Mouse (Mus musculus) splenic B cell, adult 2 months (primary cell): ENCODE results near the gene Ldb2.

Source experiments
- DNase-seq: peaks from one replicate; pipeline ENCODE4 v3.0.0-alpha.2; 2011; ENCODE audit warnings: low read depth, low spot score
- H3K27me3 ChIP-seq: 2 replicates; pipeline ENCODE4 v1.6.1; 2012; ENCODE audit warnings: mild to moderate bottlenecking, low read length, moderate library complexity, mixed read lengths; ENCODE audit not compliant: control insufficient read depth, poor library complexity, insufficient read depth, severe bottlenecking
- H3K36me3 ChIP-seq: 2 replicates; pipeline ENCODE4 v1.6.1; 2012; ENCODE audit warnings: mild to moderate bottlenecking, low read length, moderate library complexity, mixed read lengths; ENCODE audit not compliant: control insufficient read depth, poor library complexity, insufficient read depth, severe bottlenecking

The Ldb2 gene

GRCm38 (mm10) chr5:44643079-44643478, 156.4 kb downstream of the Ldb2 start:
- no peak for DNase-seq
- no peaks in the 10 kb centered on the region for H3K36me3 ChIP-seq
- no peaks in the 10 kb centered on the region for H3K27me3 ChIP-seq

- Histone ChIP-seq H3K36me3 (no peaks in the 10 kb centered on the region), H3K27me3 (no peaks in the 10 kb centered on the region)
- no peak for DNase-seq
These were observed 158.4 kb downstream of the Ldb2 start for GRCm38 (mm10) chr5:44641060-44641459.

GRCm38 (mm10) chr5:44635546-44635945, 163.9 kb downstream of the Ldb2 start:
- Histone ChIP-seq H3K27me3 (no peaks in the 10 kb centered on the region), H3K36me3 (no peaks in the 10 kb centered on the region)
- no peak for DNase-seq

- H3K36me3 ChIP-seq = no peaks in the 10 kb centered on the region
- no peaks in the 10 kb centered on the region for H3K27me3 ChIP-seq
- DNase-seq = no peak
These were observed 170.3 kb downstream of the Ldb2 start for GRCm38 (mm10) chr5:44629034-44629625.

- no peak for DNase-seq
- H3K27me3 ChIP-seq = no peaks in the 10 kb centered on the region
- H3K36me3 ChIP-seq = no peaks in the 10 kb centered on the region
These were observed 172.0 kb downstream of the Ldb2 start for GRCm38 (mm10) chr5:44627487-44627886.

- DNase-seq = no peak
- H3K36me3 ChIP-seq = no peaks in the 10 kb centered on the region
- H3K27me3 ChIP-seq = no peaks in the 10 kb centered on the region
These were observed 172.6 kb downstream of the Ldb2 start for GRCm38 (mm10) chr5:44626885-44627284.

GRCm38 (mm10) chr5:44626114-44626513, 173.4 kb downstream of the Ldb2 start:
- no peak for DNase-seq
- H3K36me3 ChIP-seq = no peaks in the 10 kb centered on the region
- no peaks in the 10 kb centered on the region for H3K27me3 ChIP-seq

GRCm38 (mm10) chr5:44615677-44616076, 183.8 kb downstream of the Ldb2 start:
- no peaks in the 10 kb centered on the region for H3K36me3 ChIP-seq
- DNase-seq = no peak

GRCm38 (mm10) chr5:44608901-44609300, 190.6 kb downstream of the Ldb2 start:
- no peaks in the 10 kb centered on the region for H3K27me3 ChIP-seq

More at GRCm38 (mm10) chr5:44615677-44616076, 183.8 kb downstream of the Ldb2 start:
- no peaks in the 10 kb centered on the region for H3K27me3 ChIP-seq

GRCm38 (mm10) chr5:44601340-44601739, 198.1 kb downstream of the Ldb2 start:
- H3K27me3 ChIP-seq = no peaks in the 10 kb centered on the region; the same call in 1 of the 2 replicates
- no peaks in the 10 kb centered on the region for H3K36me3 ChIP-seq
- DNase-seq = no peak

More at GRCm38 (mm10) chr5:44608901-44609300, 190.6 kb downstream of the Ldb2 start:
- DNase-seq = no peak
- H3K36me3 ChIP-seq = no peaks in the 10 kb centered on the region

- H3K36me3 ChIP-seq = no peaks in the 10 kb centered on the region
- DNase-seq = no peak
- no peaks in the 10 kb centered on the region for H3K27me3 ChIP-seq
These were observed 205.8 kb downstream of the Ldb2 start for GRCm38 (mm10) chr5:44593522-44594218.

GRCm38 (mm10) chr5:44590750-44591149, 208.7 kb downstream of the Ldb2 start:
- no peaks in the 10 kb centered on the region for H3K27me3 ChIP-seq
- no peak for DNase-seq
- H3K36me3 ChIP-seq = no peaks in the 10 kb centered on the region

- H3K27me3 ChIP-seq = no peaks in the 10 kb centered on the region
- no peaks in the 10 kb centered on the region for H3K36me3 ChIP-seq
- DNase-seq = no peak
These were observed 210.2 kb downstream of the Ldb2 start for GRCm38 (mm10) chr5:44589318-44589717.

- Histone ChIP-seq H3K27me3 (no peaks in the 10 kb centered on the region), H3K36me3 (no peaks in the 10 kb centered on the region)
- no peak for DNase-seq
These were observed 212.9 kb downstream of the Ldb2 start for GRCm38 (mm10) chr5:44586571-44586970.

- no peaks in the 10 kb centered on the region for H3K36me3 ChIP-seq
- no peak for DNase-seq
- no peaks in the 10 kb centered on the region for H3K27me3 ChIP-seq
These were observed 219.5 kb downstream of the Ldb2 start for GRCm38 (mm10) chr5:44579899-44580459.
